ENCODE assay signal across 8 mouse cellular contexts in the genomic region with DNA sequence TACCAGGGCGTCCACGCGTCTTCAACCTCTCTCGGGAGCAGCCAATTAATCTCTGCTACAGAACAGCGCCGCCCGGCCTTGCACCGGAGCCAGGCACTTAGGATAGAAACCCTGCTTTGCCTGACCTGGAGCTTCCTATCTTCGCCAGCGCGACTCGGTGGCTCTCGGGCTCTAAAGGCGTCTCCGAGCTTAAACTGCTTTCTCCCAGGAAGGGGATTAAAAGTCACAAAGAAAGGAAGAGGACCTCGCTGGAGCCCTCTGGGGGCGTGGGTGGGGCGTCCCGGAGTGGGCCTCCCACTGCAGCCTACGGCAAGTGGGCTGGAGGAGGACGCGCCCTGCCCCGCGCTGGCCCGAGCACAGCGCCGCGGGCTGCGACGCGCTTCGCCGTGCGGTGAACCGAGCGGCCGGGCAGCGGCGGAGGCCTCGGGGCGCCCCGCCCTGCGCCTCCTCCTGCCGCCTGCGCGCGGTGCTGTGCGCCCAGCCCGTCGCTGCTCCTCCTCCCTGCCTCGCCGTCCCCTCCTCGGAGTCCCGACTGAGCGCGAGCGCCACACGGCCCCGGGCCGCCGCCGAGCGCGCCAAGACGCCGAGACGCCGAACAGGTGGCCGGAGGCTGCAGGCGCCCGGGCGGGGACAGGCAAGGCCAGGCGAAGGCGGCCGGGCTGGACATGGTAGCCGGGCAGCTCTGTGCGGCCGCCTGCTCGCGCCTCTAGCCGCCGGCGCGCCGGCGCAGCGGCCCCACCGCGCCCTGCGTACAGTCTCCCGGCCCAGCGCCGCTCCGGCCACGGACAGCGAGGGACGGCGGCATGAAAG. TPM values are rescaled to one million over a fixed set of nuclear protein-coding genes. Genes with fewer than 3 reads are reported as not detected.
DNase-seq lines count a peak whose midpoint lies in the region; ATAC-seq lines count a peak whose summit lies in the region.

Gene Pard3, plus strand, starts transcription at position 343 of the 810 bp plus-strand sequence.

- DNase-seq in ZHBTc4 (ENCODE audit: low read depth, low spot score), result peak; percentile 89
- peak; percentile 56 to 72 for DNase-seq in cerebellum, postnatal 14 days
- peak; percentile 58 to 62 for DNase-seq in frontal cortex, postnatal 36 days (ENCODE audit: low spot score in 2 of 2)
- peak; percentile 40 for DNase-seq in left cerebral cortex, adult 11 months (ENCODE audit: low spot score)
- DNase-seq in lung, postnatal 14 days, result peak; percentile 79
- peak; percentile 41 to 56 for DNase-seq in right cerebral cortex, adult 2 months (ENCODE audit: low spot score in 2 of 2)
- no peak for DNase-seq in B cell, adult 2 months

- peak within 1 kb of the TSS; percentile 78 for H3K4me2 ChIP-seq in hindbrain, embryonic 13.5 days

- no peaks in the 10 kb centered on the region for H3K9me3 ChIP-seq in hindbrain, embryonic 13.5 days

- H3K4me1 ChIP-seq in hindbrain, embryonic 13.5 days (replicated peaks), result peaks cover 35% of the 10 kb centered on the region

- peak within 1 kb of the TSS; percentile 94 for H3K27ac ChIP-seq in hindbrain, embryonic 13.5 days

- WGBS in hindbrain, embryonic 13.5 days, result under 1% methylated on average over 52 of the region's 98 CpGs

- peak within 1 kb of the TSS; percentile 94 for H3K9ac ChIP-seq in hindbrain, embryonic 13.5 days

- H3K4me3 ChIP-seq in hindbrain, embryonic 13.5 days, result peak within 1 kb of the TSS; percentile 86

- H3K27me3 ChIP-seq in hindbrain, embryonic 13.5 days, result no peaks in the 10 kb centered on the region

- H3K36me3 ChIP-seq in hindbrain, embryonic 13.5 days, result no peaks in the 10 kb centered on the region

- ATAC-seq in hindbrain, embryonic 13.5 days (ENCODE audit: low FRiP score), result peak; percentile 94

RNA-seq across cellular contexts. Expression of gene Pard3, which starts in this region (rescaled TPM):
- 20.1 and 22.5 TPM in 2 replicates for polyA plus RNA-seq in hindbrain, embryonic 13.5 days (2015; fragmentation: Nextera tagmentation; extraction: Ambion mirVana)

Comparison
In these comparisons a context has a peak if more than half of its experiments do, and no peak if none do; other contexts are left out.
1. DNase-seq: peak in ZHBTc4 (single experiment), cerebellum, postnatal 14 days (2 of 2), frontal cortex, postnatal 36 days (2 of 2), left cerebral cortex, adult 11 months (single experiment), lung, postnatal 14 days (single experiment) and right cerebral cortex, adult 2 months (2 of 2); none in B cell, adult 2 months (0 of 2).